1 mouse cellular context compared by ENCODE assay signal in the genomic region with DNA sequence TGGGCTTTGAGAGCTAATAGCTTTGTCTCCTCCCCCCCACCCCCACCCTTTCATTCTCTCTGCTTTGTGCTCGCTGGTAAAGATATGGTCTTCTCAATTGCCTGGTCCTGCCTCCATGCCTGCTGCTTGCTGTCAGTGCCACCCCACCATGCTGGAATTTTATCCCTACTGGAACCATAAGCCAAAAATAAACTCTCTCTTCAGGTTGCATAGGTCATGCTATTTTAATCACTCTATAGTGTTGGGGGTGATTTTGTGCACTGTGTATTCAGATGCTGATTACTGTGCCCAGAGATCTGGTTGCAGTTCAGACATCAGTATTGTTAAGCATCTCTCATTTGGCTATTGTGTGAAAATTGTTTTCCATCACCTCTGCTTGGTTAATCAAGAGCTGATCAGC.
TF ChIP-seq lines count a peak whose summit lies in the region.

No protein-coding gene starts in this region.

TF ChIP-seq in CH12.LX, 34 proteins besides CTCF, POLR2A, EP300 and RAD21:
- TF ChIP-seq PAX5 (IDR thresholded peaks at IDR 0.05; ENCODE audit: low read length) (no peak), USF2 (conservative IDR thresholded peaks at IDR 0.05; ENCODE audit: low read depth, low read length) (no peak), TCF12 (IDR thresholded peaks at IDR 0.05; ENCODE audit: low read depth, low read length) (no peak), ZMIZ1 (IDR thresholded peaks at IDR 0.05; ENCODE audit: low read depth, low read length) (no peak), TBP (conservative IDR thresholded peaks at IDR 0.05; ENCODE audit: low read depth, low read length) (no peak), NELFE (IDR thresholded peaks at IDR 0.05; ENCODE audit: low read depth, low read length) (no peak), JUN (IDR thresholded peaks at IDR 0.05; ENCODE audit: insufficient read depth, low read depth, low read length) (no peak), SIN3A (IDR thresholded peaks at IDR 0.05; ENCODE audit: low read length) (no peak), USF1 (IDR thresholded peaks at IDR 0.05; ENCODE audit: low read depth, low read length) (no peak), RCOR1 (conservative IDR thresholded peaks at IDR 0.05; ENCODE audit: low read depth, low read length) (no peak), MAFK (IDR thresholded peaks at IDR 0.05; ENCODE audit: insufficient replicate concordance, low read length) (no peak), CHD1 (IDR thresholded peaks at IDR 0.05; ENCODE audit: low read depth, low read length) (no peak)
TF ChIP-seq in CH12.LX: peak in this region for 0.
